Mouse (Mus musculus) leukemia stem cell, adult 10-12 weeks (primary cell): Measurements from ENCODE around the gene Kat8. TPM values are rescaled to one million over a fixed set of nuclear protein-coding genes. Genes with fewer than 3 reads are reported as not detected.

Experiments used
- polyA plus RNA-seq: library from polyadenylated mRNA; stranded (reverse); fragments of >175 nt; gene quantifications from 2 replicates; pipeline ENCODE4 v1.2.3, GENCODE M21; 2012; ENCODE audit warnings: low replicate concordance

Kat8 gene
- polyA plus RNA-seq: 2.0 and 6.1 TPM in 2 replicates

GRCm38 (mm10) chr7:127912190-127912871 is at the start of gene Kat8:
Gene Kat8 (plus strand): TSS chr7:127912516.

GRCm38 (mm10) chr7:127876041-127876466 is 36.3 kb upstream of the Kat8 start, which contains the start of gene Zfp646:
Gene Zfp646 (plus strand): TSS chr7:127876221.

GRCm38 (mm10) chr7:127876467-127877348 is 35.6 kb upstream of the Kat8 start, which contains the start of gene Zfp668:
Gene Zfp668 (minus strand): TSS chr7:127876828.

GRCm38 (mm10) chr7:127890798-127891197 is 21.5 kb upstream of the Kat8 start, which contains the start of gene Prss53:
Gene Prss53 (minus strand): TSS chr7:127890970.

GRCm38 (mm10) chr7:127895442-127895841 is 16.9 kb upstream of the Kat8 start, which contains the start of the genes Gm21974 and Vkorc1:
Gene Gm21974 (minus strand): TSS chr7:127895454.
Gene Vkorc1 (minus strand): TSS chr7:127895617.

GRCm38 (mm10) chr7:127903971-127904796 is 8.1 kb upstream of the Kat8 start, which contains the start of gene Bckdk:
Gene Bckdk (plus strand): TSS chr7:127904082.

DNA sequence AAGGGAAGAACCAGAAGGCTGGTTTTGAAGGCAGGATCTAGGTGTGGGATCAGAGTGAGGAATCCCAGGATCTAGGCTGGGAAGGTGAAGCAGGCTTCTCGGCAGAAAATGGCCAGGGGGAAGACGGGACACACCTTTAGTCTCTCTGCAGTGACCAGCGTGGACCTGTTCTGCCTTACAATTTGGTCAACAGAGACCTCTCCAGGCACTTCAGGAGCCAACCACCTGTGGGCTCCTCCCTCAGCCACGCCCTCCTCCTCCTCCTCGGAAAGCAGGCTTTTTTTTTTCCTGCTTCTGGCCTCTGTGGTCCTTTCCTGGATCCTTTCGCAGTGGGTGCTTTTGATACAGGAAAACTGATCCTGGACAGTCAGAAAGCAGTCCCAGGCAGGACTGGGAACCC is 17.6 kb downstream of the Kat8 start, which contains the start of gene Prss8:
Prss8 (minus strand) TSS at position 182 of the 400 bp plus-strand sequence.

GRCm38 (mm10) chr7:127946470-127947023 is 34.2 kb downstream of the Kat8 start, which contains the start of gene Prss36:
Gene Prss36 (minus strand): TSS chr7:127946725.

GRCm38 (mm10) chr7:127967004-127967921 is 54.9 kb downstream of the Kat8 start, which contains the start of gene Fus:
Gene Fus (plus strand): TSS chr7:127967457.

Other genes with a start within 250 kb of the Kat8 start
- 235 and 532 TPM in 2 replicates for gene Bcl7c, start 203.6 kb upstream of the Kat8 start, polyA plus RNA-seq
- gene Ctf1, start 199.8 kb upstream of the Kat8 start, polyA plus RNA-seq: 0.69 and 1.3 TPM in 2 replicates
- not detected in 2 replicates for gene Ctf2, start 180.3 kb upstream of the Kat8 start, polyA plus RNA-seq
- 47.5 and 50.3 TPM in 2 replicates for gene Fbxl19, start 168.0 kb upstream of the Kat8 start, polyA plus RNA-seq
- 28.7 and 40.4 TPM in 2 replicates for gene Orai3, start 142.7 kb upstream of the Kat8 start, polyA plus RNA-seq
- gene Setd1a, start 135.8 kb upstream of the Kat8 start, polyA plus RNA-seq: 110 and 121 TPM in 2 replicates
- 2.2 TPM in 1 of 2 replicates, not detected in the other for gene Gm49388, start 126.9 kb upstream of the Kat8 start, polyA plus RNA-seq
- 0.69 and 8.5 TPM in 2 replicates for gene Hsd3b7, start 111.9 kb upstream of the Kat8 start, polyA plus RNA-seq
- 24.8 and 27.0 TPM in 2 replicates for gene Stx4a, start 88.2 kb upstream of the Kat8 start, polyA plus RNA-seq
- gene Stx1b, start 88.0 kb upstream of the Kat8 start, polyA plus RNA-seq: 0.23 and 0.28 TPM in 2 replicates
- 13.4 and 33.6 TPM in 2 replicates for gene Zfp646, start 36.3 kb upstream of the Kat8 start, polyA plus RNA-seq
- 22.6 and 26.8 TPM in 2 replicates for gene Zfp668, start 35.7 kb upstream of the Kat8 start, polyA plus RNA-seq
- gene Prss53, start 21.5 kb upstream of the Kat8 start, polyA plus RNA-seq: 0.58 and 1.1 TPM in 2 replicates
- not detected in 2 replicates for gene Gm21974, start 17.1 kb upstream of the Kat8 start, polyA plus RNA-seq
- gene Vkorc1, start 16.9 kb upstream of the Kat8 start, polyA plus RNA-seq: 10.1 and 24.2 TPM in 2 replicates
- 79.6 and 212 TPM in 2 replicates for gene Bckdk, start 8.4 kb upstream of the Kat8 start, polyA plus RNA-seq
- gene Prss8, start 17.6 kb downstream of the Kat8 start, polyA plus RNA-seq: not detected in 2 replicates
- 2.3 and 7.5 TPM in 2 replicates for gene Prss36, start 34.2 kb downstream of the Kat8 start, polyA plus RNA-seq
- gene Fus, start 54.9 kb downstream of the Kat8 start, polyA plus RNA-seq: 125 and 210 TPM in 2 replicates
- gene Pycard, start 81.4 kb downstream of the Kat8 start, polyA plus RNA-seq: 2.1 and 2.2 TPM in 2 replicates
- gene Trim72, start 91.4 kb downstream of the Kat8 start, polyA plus RNA-seq: 0.10 TPM in 1 of 2 replicates, not detected in the other
- gene Itgam, start 150.1 kb downstream of the Kat8 start, polyA plus RNA-seq: 1.3 and 1.8 TPM in 2 replicates
- not detected in 2 replicates for gene Gm49368, start 150.2 kb downstream of the Kat8 start, polyA plus RNA-seq
- gene Itgax, start 217.0 kb downstream of the Kat8 start, polyA plus RNA-seq: 2.3 and 3.4 TPM in 2 replicates
- 8.5 and 16.4 TPM in 2 replicates for gene Itgad, start 241.9 kb downstream of the Kat8 start, polyA plus RNA-seq